Mouse (Mus musculus) spleen, postnatal 4 days (tissue): ENCODE measurements around the gene 4930469K13Rik.

Source experiments
- DNase-seq, 2 experiments: peaks; one replicate each; pipeline ENCODE4 v3.0.0; 2022; ENCODE audit warnings: low spot score in 2 of 2

4930469K13Rik gene

DNA sequence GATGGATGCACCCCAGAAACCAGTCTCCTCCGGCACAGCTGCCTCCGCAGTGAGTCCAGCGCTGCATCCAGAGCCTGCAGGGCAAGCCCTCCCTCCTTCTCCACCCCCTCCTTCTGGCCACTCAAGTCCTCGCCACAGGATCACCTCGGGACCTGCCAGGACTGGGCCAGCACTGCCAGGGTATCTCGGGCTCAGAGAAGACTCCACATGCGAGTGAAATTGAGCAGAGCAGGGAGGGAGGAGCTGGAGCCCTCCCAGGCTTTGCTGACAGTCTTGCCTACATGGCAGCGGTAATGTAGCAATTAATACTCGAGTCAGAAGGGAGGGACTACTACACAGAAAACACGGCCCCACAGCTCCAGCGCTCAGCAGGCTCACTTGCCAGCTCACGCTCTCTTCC lies 105.4 kb downstream of the 4930469K13Rik start, which contains the start of gene Kcnip1:
Kcnip1 (minus strand) TSS at position 215 of the 400 bp plus-strand sequence.
- DNase-seq = no peak

DNA sequence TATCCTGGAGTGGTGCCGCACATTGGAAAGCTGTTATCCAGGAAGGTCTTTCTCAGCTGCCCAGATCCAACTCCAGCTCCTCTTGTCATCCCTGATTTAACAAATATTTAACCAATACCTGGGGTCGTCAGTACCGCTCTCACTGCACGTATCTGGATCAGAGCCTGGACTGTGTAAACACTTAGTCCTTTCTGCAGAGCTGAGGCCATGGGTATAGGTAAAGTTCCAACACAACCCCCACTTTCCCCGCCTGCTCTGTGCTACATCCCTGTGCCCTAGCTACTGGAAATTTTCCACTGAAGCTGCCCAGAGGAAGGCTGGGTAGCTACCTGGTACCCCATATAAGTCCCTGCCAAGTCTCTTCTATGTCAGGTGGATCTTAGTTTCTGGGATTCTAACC lies 108.4 kb downstream of the 4930469K13Rik start:
- no peak for DNase-seq

DNA sequence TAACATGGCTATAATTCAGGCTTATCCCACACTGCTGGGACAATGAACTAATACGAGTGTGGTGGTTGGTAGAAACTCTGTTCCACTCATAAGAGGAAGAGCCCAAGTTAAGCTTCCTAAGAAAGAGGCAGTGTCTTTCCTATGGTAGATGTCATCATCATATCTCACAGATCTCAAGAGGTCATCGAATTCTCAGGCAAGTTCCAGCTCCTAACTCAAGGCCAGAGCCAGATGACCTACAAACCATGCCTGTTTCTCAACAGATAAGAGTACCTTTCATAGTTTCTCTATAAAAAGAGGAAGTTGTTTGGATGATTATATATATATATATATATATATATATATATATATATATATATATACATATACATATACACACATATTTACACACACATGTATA lies 111.8 kb downstream of the 4930469K13Rik start:
- no peak for DNase-seq

DNA sequence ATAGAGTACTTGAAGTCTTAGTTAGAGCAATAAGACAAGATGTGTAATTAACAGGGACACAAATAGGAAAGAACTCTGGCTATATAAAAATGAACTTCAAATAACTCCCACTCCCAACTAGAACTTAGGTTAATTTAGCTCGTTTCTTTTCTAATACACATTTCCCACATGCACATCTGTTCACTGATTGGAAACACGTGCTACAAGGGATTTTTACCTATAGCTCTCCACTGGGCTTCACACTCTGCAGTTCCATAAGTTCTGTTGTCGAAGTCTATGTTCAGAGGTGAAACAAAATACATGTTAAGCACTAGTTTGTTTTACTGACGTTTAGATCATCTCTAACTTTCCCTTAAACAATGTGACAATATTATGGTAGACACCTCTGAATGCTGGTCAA lies 118.2 kb downstream of the 4930469K13Rik start:
- no peak for DNase-seq

DNA sequence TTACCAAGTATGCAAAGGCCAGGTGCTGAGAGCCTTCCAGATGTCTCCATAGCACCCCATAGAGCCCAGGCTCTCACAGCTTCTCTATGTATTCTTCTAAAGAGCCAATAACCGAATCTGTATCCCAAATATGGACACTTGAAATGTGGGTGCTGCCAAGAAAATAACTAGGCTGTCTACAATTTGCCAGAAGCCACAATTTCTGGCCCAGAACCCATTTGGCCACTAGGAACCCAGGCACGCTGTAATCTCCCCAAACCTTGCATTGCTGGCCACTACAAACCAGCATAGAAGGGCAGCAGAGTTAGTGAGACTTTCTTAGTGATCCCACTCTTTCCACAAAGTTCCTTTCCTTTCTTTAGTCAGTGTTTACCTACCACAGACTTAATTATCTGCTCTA lies 123.2 kb downstream of the 4930469K13Rik start:
- no peak for DNase-seq

GRCm38 (mm10) chr11:33974341-33975040 lies 123.9 kb downstream of the 4930469K13Rik start:
- DNase-seq = no peak

DNA sequence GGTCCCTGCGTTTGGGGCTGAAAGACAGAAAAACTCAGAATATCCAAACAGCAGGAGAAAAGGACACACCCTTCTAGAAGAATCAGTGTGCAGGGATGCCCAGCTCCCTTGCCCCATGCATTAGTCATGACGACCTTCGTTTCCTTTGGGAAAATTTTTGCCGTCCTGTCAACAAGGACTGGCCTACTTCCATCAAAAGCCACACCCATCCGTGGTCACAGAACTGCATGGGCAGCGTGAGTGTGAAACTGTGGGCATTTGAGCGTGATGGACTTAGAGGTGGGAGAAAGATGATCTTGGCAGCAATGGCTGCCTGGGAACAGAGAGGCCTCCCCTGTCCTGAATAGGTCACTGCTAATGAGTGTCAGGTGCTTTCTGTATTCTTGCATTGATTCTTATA lies 126.2 kb downstream of the 4930469K13Rik start:
- DNase-seq = no peak

GRCm38 (mm10) chr11:33969199-33969598 lies 129.2 kb downstream of the 4930469K13Rik start:
- no peak for DNase-seq

DNA sequence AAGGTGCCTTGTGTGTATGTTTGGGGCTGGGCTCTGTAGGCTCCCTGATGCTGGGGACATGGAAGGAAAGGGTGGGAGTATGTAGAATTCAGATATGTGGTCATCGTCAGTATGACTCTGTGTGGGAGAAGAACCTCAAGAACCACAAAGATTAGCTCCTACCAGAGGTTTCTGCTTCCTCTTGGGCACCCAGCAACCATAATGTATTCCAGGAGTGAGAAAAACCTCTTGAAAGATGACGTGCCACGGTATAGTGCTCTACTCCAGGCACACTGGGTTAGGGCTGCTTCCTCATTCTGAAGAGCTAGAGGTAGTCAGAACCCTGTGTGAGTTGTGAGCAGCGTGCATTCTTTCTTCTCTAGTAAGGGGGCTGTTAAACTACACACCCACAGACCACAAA lies 130.6 kb downstream of the 4930469K13Rik start:
- DNase-seq = no peak

DNA sequence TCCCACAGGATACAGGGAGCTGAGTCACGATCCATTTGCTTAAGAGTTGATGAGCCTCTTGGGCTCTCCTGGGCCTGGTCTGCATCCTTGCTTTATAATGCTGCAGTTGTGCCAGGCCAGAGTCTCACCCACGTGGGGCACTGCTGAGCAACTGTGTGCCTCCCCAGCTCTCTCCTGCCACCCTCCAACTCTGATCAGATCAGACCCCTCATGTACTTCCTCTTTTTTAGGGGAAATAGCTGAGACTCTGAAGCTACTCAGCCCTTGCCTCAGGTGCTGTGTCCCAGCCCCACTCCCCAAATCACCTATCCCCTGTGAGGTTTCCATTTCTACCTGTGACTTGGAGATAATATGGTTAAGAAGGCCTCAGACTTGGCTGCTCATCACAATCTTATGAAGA lies 133.0 kb downstream of the 4930469K13Rik start:
- no peak for DNase-seq

DNA sequence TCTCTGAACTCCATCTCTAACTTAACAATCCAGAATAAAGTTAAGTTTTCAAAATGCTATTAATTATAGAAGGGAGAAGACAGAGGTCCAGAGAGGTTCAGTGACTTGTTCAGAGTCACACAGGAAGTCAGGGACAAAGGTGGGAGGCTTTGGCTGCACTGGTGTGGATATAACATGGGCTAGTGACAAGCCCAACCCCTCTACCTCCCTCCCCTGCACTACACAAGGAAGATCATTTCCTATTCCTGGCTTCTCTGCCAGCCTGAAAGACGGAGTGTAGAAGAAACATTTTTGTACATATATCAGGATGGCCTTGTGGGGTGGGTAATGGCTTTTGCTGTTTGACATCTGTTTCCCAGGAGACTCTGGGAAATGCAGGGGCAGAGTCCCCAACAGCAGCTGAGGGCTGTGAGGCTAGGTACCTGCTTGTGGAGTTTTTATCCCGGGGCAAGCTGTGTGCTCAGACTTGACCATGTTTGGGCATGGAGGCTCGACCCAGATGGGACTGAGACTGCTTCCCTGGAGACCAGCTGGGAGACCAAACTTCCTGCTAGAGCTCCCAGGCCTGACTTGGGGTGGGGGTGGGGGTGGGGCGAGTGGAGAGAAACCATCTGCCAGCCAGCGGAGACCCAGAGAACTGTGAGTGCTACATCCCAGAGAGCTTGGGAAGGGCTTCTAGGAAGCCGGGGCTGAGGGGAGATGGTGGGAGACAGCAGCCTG lies 135.5 kb downstream of the 4930469K13Rik start, which contains the start of gene Kcnmb1:
Kcnmb1 (plus strand) TSS at position 326 of the 720 bp plus-strand sequence.
- DNase-seq = no peak

DNA sequence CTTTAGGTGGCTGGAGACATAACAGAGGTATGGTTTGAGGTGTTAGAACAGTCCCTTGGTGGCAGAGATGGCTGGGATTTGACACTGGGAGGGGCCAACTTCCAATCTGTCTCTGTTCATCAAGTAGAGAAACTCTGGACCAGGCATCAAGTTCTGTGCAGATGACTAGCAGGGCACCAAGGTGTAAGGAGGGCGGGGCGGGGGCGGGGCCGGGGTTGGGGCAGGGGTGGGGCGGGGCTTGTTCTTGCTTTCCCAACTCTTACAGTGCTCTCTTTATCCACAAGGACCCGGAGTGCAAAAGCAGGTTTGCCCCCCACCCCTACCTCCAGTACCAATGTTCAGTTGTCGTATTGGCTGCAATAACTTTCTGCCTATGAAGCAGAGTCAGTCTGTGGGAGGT lies 136.2 kb downstream of the 4930469K13Rik start:
- DNase-seq = no peak

GRCm38 (mm10) chr11:33958713-33959112 lies 139.6 kb downstream of the 4930469K13Rik start:
- peak in 1 of 2 experiments; percentile 75 for DNase-seq

DNA sequence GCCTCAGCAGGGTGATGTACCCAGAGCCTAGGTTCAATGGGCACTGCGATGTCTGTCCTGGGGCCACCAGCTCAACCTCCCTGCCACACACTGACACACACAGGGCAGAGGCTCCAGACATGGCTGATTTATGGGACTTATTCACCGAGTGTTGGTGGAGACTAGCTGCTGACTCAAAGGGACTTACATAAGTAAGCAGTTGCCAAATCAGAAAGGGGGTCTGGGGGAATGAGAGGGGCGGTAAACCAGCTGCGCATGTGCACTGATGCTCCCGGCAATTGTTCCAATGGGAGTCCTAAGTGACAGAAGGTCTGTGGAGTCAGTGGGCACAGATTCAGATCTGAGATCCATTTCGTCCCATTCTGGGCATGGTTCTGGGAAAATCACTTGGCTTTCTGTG lies 140.8 kb downstream of the 4930469K13Rik start:
- DNase-seq = no peak

DNA sequence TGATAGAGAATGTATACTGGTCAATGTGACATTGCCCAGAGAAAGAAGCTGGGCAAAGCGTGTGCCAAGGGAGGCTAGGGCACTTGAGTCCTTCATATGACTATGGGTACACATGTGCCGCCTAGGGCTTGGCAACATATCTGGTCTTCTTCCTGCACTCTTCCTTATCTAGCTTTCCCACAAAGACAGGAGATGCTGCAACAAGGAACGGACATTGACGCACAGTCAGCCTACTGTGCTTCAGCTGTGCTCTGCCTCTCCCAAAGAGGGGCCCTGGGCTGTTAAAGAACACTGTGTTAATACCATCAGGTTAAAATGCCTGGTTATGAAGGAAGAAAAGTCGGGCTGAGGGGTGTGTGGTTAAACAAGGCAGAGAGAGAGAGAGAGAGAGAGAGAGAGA lies 141.7 kb downstream of the 4930469K13Rik start:
- no peak for DNase-seq

DNA sequence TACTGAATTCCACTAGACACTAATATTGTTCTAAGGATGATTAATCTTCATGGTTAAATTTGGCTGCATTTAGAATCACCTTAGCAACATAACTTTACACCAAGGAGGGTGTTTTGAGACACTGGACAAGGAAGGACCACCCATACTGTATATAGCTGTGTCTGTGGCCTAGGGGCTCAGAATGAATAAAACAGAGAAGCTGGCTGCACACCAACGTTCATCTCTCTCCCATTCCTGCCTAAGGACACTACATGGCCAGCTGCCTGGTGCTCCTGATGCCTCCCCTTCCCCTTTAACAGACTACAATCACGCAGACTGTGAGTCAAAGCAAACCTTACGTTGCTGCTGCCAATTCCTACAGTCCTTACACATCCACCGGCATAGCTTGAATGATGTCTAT lies 142.4 kb downstream of the 4930469K13Rik start:
- DNase-seq = no peak

- no peak for DNase-seq
These were observed 146.4 kb downstream of the 4930469K13Rik start for GRCm38 (mm10) chr11:33951684-33952625.

- DNase-seq = no peak
These were observed 147.2 kb downstream of the 4930469K13Rik start for GRCm38 (mm10) chr11:33951155-33951554.

GRCm38 (mm10) chr11:33946501-33946900 lies 151.9 kb downstream of the 4930469K13Rik start:
- DNase-seq = no peak

GRCm38 (mm10) chr11:33944786-33945328 lies 153.5 kb downstream of the 4930469K13Rik start:
- no peak for DNase-seq

DNA sequence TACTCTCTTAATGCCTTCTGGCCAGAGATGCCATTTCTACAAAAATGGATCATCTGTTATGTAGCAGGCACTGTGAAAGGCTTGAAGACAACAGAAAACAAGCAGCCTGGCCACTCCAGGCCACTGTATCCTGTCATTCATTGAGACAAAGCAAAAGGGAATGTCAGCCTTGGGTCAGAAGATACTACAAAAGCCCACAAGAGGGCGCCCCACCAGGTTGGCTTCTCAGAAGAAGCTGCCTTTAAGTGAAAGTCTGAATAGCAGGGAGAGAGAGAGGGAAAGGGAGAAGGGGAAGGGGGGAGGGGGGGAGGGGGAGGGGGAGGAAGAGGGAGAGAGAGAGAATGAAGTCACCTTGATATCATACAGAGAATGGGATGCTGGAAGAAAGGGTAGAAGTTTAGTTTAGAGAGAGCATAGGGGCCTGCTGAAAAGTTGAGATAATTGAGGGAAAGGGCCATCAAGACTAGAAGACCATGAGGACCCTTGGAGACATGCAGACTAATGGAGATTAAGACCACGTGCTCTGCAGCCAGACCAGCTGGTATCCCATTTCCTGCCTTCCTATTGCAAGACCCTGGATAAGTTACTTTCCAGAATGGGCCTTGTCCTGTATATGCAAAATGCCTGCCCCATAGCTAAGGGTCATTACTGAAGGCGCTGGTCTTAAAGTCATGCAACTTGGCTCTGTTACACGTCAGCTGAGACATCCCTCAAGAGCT lies 154.1 kb downstream of the 4930469K13Rik start:
- no peak for DNase-seq
